Mouse (Mus musculus) myocyte (in vitro differentiated cells): Measurements from ENCODE around the gene Olfr803. TPM values are rescaled to one million over a fixed set of nuclear protein-coding genes. Genes with fewer than 3 reads are reported as not detected.

ENCODE experiments used
- H3K27me3 ChIP-seq: one replicate; pipeline ENCODE4 v1.6.1; 2011; ENCODE audit not compliant: control insufficient read depth, insufficient read depth, insufficient read length
- H3K36me3 ChIP-seq: one replicate; pipeline ENCODE4 v1.6.1; 2011; ENCODE audit not compliant: control insufficient read depth, insufficient read depth
- H3K4me2 ChIP-seq: one replicate; pipeline ENCODE4 v1.6.1; 2011; ENCODE audit warnings: low read depth, control low read depth
- H3K4me3 ChIP-seq: one replicate; pipeline ENCODE4 v1.5.1; 2011; ENCODE audit warnings: mild to moderate bottlenecking, control low read depth, moderate library complexity
- H3K79me2 ChIP-seq: one replicate; pipeline ENCODE4 v1.6.1; 2011; ENCODE audit not compliant: control insufficient read depth, insufficient read depth
- H3ac ChIP-seq: one replicate; pipeline ENCODE4 v1.6.1; 2011; ENCODE audit not compliant: control insufficient read depth, insufficient read length
- CEBPB ChIP-seq: IDR thresholded peaks from 2 replicates; pipeline ENCODE4 v1.6.1; 2011; ENCODE audit warnings: mild to moderate bottlenecking, moderate library complexity; ENCODE audit not compliant: poor library complexity, insufficient read depth, severe bottlenecking
- E2F4 ChIP-seq: IDR thresholded peaks from one replicate; pipeline ENCODE4 v1.6.1; 2011; ENCODE audit warnings: mild to moderate bottlenecking, control low read depth, moderate library complexity; ENCODE audit not compliant: insufficient read depth
- MAX ChIP-seq: IDR thresholded peaks from one replicate; pipeline ENCODE4 v1.6.1; 2011; ENCODE audit warnings: low read depth, mild to moderate bottlenecking, control low read depth
- MYOD1 ChIP-seq, 3 experiments: IDR thresholded peaks; one replicate each; pipeline ENCODE4 v1.6.1; 2011; ENCODE audit warnings: control low read depth in 2 of 3, low read depth in 2 of 3, mild to moderate bottlenecking in 2 of 3, moderate library complexity in 1 of 3; ENCODE audit not compliant: insufficient read length in 2 of 3, control insufficient read depth in 1 of 3
- MYOG ChIP-seq, 3 experiments: IDR thresholded peaks; one replicate each; pipeline ENCODE4 v1.6.1; 2011; ENCODE audit warnings: control low read depth in 2 of 3, low read depth in 2 of 3, mild to moderate bottlenecking in 2 of 3; ENCODE audit not compliant: insufficient read length in 2 of 3, control insufficient read depth in 1 of 3, insufficient read depth in 1 of 3
- POLR2A ChIP-seq: IDR thresholded peaks from one replicate; pipeline ENCODE4 v1.6.1; 2011; ENCODE audit warnings: low read depth, mild to moderate bottlenecking, control low read depth, moderate library complexity; ENCODE audit not compliant: insufficient read length
- POLR2AphosphoS2 ChIP-seq: IDR thresholded peaks from one replicate; pipeline ENCODE4 v1.6.1; 2011; ENCODE audit warnings: low read depth, control low read depth; ENCODE audit not compliant: insufficient read length
- REST ChIP-seq: IDR thresholded peaks from one replicate; pipeline ENCODE4 v1.6.1; 2011; ENCODE audit warnings: mild to moderate bottlenecking, control low read depth, moderate library complexity; ENCODE audit not compliant: insufficient read depth, insufficient read length
- SRF ChIP-seq: IDR thresholded peaks from one replicate; pipeline ENCODE4 v1.6.1; 2011; ENCODE audit warnings: low read depth; ENCODE audit not compliant: control insufficient read depth, insufficient read length
- TCF12 ChIP-seq: IDR thresholded peaks from one replicate; pipeline ENCODE4 v1.6.1; 2011; ENCODE audit warnings: mild to moderate bottlenecking, control low read depth; ENCODE audit not compliant: poor library complexity, insufficient read depth, severe bottlenecking
- TCF3 ChIP-seq: IDR thresholded peaks from one replicate; pipeline ENCODE4 v1.6.1; 2011; ENCODE audit warnings: low read depth, control low read depth; ENCODE audit not compliant: insufficient read length
- USF1 ChIP-seq: IDR thresholded peaks from one replicate; pipeline ENCODE4 v1.6.1; 2011; ENCODE audit warnings: low read depth, mild to moderate bottlenecking, control low read depth, moderate library complexity
- polyA plus RNA-seq: library from polyadenylated mRNA; unstranded; fragments of >200 nt; fragmentation: generic; extraction: Trizol; gene quantifications from one replicate; pipeline ENCODE4 v1.2.1, GENCODE M21; 2012; ENCODE audit warnings: missing spikeins

Olfr803 gene
- not detected for polyA plus RNA-seq

- Histone ChIP-seq H3K36me3 (no peaks in the 10 kb centered on the region), H3K4me2 (no peak within 1 kb of the TSS), H3K27me3 (no peaks in the 10 kb centered on the region), H3ac (no peak within 1 kb of the TSS), H3K79me2 (no peaks in the 10 kb centered on the region), H3K4me3 (no peak within 1 kb of the TSS)
- TF ChIP-seq SRF (no peak), REST (no peak), MYOG (IDR thresholded peaks at IDR 0.05; ENCODE audit: control insufficient read depth in 1 of 3, insufficient read depth in 1 of 3, insufficient read length in 2 of 3, low read depth in 2 of 3) (no peak), MYOD1 (IDR thresholded peaks at IDR 0.05; ENCODE audit: control insufficient read depth in 1 of 3, insufficient read length in 2 of 3, low read depth in 2 of 3) (no peak), CEBPB (no peak)
Observed at GRCm38 (mm10) chr10:129694186-129694585, at the start of gene Olfr803. Gene Olfr803 (minus strand): TSS chr10:129694286.

- Histone ChIP-seq H3K79me2 (no peaks in the 10 kb centered on the region), H3K4me2 (no peak within 1 kb of the TSS), H3K27me3 (no peaks in the 10 kb centered on the region), H3K4me3 (no peak within 1 kb of the TSS), H3ac (no peak within 1 kb of the TSS), H3K36me3 (no peaks in the 10 kb centered on the region)
- TF ChIP-seq SRF (no peak), TCF12 (no peak), USF1 (no peak), CEBPB (no peak), REST (no peak), TCF3 (no peak), POLR2AphosphoS2 (no peak), MYOD1 (IDR thresholded peaks at IDR 0.05; ENCODE audit: control insufficient read depth in 1 of 3, insufficient read length in 2 of 3, low read depth in 2 of 3) (no peak), POLR2A (no peak), E2F4 (no peak), MYOG (IDR thresholded peaks at IDR 0.05; ENCODE audit: control insufficient read depth in 1 of 3, insufficient read depth in 1 of 3, insufficient read length in 2 of 3, low read depth in 2 of 3) (no peak), MAX (no peak)
Observed at GRCm38 (mm10) chr10:129741821-129742220, 47.7 kb upstream of the Olfr803 start, which contains the start of gene Olfr806. Gene Olfr806 (minus strand): TSS chr10:129741921.

- TF ChIP-seq REST = no peak
- TF ChIP-seq POLR2A = no peak
- no peak for TF ChIP-seq TCF12
- TF ChIP-seq POLR2AphosphoS2 = no peak
- TF ChIP-seq TCF3 = no peak
- no peak for TF ChIP-seq USF1
- no peak for TF ChIP-seq MYOD1 (IDR thresholded peaks at IDR 0.05; ENCODE audit: control insufficient read depth in 1 of 3, insufficient read length in 2 of 3, low read depth in 2 of 3)
- no peak for TF ChIP-seq CEBPB
- TF ChIP-seq MYOG (IDR thresholded peaks at IDR 0.05; ENCODE audit: control insufficient read depth in 1 of 3, insufficient read depth in 1 of 3, insufficient read length in 2 of 3, low read depth in 2 of 3) = no peak
- TF ChIP-seq SRF = no peak
- TF ChIP-seq E2F4 = no peak
- no peak for TF ChIP-seq MAX
- no peaks in the 10 kb centered on the region for H3K79me2 ChIP-seq
- no peaks in the 10 kb centered on the region for H3K27me3 ChIP-seq
- H3ac ChIP-seq = no peak within 1 kb of the TSS
- no peak within 1 kb of the TSS for H3K4me3 ChIP-seq
- H3K4me2 ChIP-seq = no peak within 1 kb of the TSS
- H3K36me3 ChIP-seq = no peaks in the 10 kb centered on the region
Observed at GRCm38 (mm10) chr10:129729275-129729674, 35.2 kb upstream of the Olfr803 start, which contains the start of gene Olfr805. Gene Olfr805 (minus strand): TSS chr10:129729375.

- H3K79me2 ChIP-seq = no peaks in the 10 kb centered on the region
- H3K36me3 ChIP-seq = no peaks in the 10 kb centered on the region
- no peaks in the 10 kb centered on the region for H3K27me3 ChIP-seq
- H3K4me3 ChIP-seq = no peak within 1 kb of the TSS
- no peak within 1 kb of the TSS for H3K4me2 ChIP-seq
- no peak within 1 kb of the TSS for H3ac ChIP-seq
- no peak for TF ChIP-seq E2F4
- no peak for TF ChIP-seq REST
- TF ChIP-seq POLR2A = no peak
- no peak for TF ChIP-seq USF1
- TF ChIP-seq TCF12 = no peak
- no peak for TF ChIP-seq SRF
- TF ChIP-seq POLR2AphosphoS2 = no peak
- TF ChIP-seq MYOD1 (IDR thresholded peaks at IDR 0.05; ENCODE audit: control insufficient read depth in 1 of 3, insufficient read length in 2 of 3, low read depth in 2 of 3) = no peak
Observed at GRCm38 (mm10) chr10:129702910-129703309, 8.8 kb upstream of the Olfr803 start, which contains the start of gene Olfr804. Gene Olfr804 (plus strand): TSS chr10:129703210.

- Histone ChIP-seq H3K79me2 (no peaks in the 10 kb centered on the region), H3K36me3 (no peaks in the 10 kb centered on the region), H3ac (no peak within 1 kb of the TSS), H3K4me3 (no peak within 1 kb of the TSS), H3K4me2 (no peak within 1 kb of the TSS), H3K27me3 (no peaks in the 10 kb centered on the region)
- TF ChIP-seq POLR2A = no peak
Observed at GRCm38 (mm10) chr10:129688069-129688468, 6.0 kb downstream of the Olfr803 start, which contains the start of gene Olfr802. Gene Olfr802 (minus strand): TSS chr10:129688169.
